Mouse (Mus musculus): ENCODE results near the gene Shroom3. TPM values are rescaled to one million over a fixed set of nuclear protein-coding genes. Genes with fewer than 3 reads are reported as not detected.

The Shroom3 gene
- polyA plus RNA-seq, 1 experiment from 2014 or later: 6.4 TPM

- 82% methylated on average over 6 of the region's 6 CpGs for WGBS
- peaks cover 5% of the 10 kb centered on the region; the same call in 1 of the 2 replicates for H3K4me1 ChIP-seq (ENCODE audit: control insufficient read depth, insufficient read depth, low read length)
Observed at GRCm38 (mm10) chr5:92980393-92980792, 297.2 kb downstream of the Shroom3 start.

GRCm38 (mm10) chr5:92980862-92981261, 297.6 kb downstream of the Shroom3 start:
- no peak overlapping the region for H3K4me3 ChIP-seq (ENCODE audit: low read length)
- no peak overlapping the region for H3K9ac ChIP-seq (ENCODE audit: low read depth, low read length)
- H3K4me1 ChIP-seq (ENCODE audit: control insufficient read depth, insufficient read depth, low read length): peaks cover 6% of the 10 kb centered on the region; the same call in 1 of the 2 replicates
- H3K27ac ChIP-seq (ENCODE audit: low read length): no peak overlapping the region
- WGBS: 68% methylated on average over 2 of the region's 2 CpGs
- no peak overlapping the region for H3K4me2 ChIP-seq (ENCODE audit: low read depth, low read length)
- no peaks in the 10 kb centered on the region for H3K36me3 ChIP-seq (ENCODE audit: control insufficient read depth, insufficient read depth, low read length)
- H3K9me3 ChIP-seq (ENCODE audit: control insufficient read depth, low read length): no peaks in the 10 kb centered on the region
- H3K27me3 ChIP-seq (replicated peaks; ENCODE audit: control insufficient read depth, insufficient read depth, low read length): no peaks in the 10 kb centered on the region
- ATAC-seq: no peak

More at GRCm38 (mm10) chr5:92980393-92980792, 297.2 kb downstream of the Shroom3 start:
- H3K27ac ChIP-seq (ENCODE audit: low read length): no peak overlapping the region
- no peaks in the 10 kb centered on the region for H3K27me3 ChIP-seq (replicated peaks; ENCODE audit: control insufficient read depth, insufficient read depth, low read length)
- no peaks in the 10 kb centered on the region for H3K9me3 ChIP-seq (ENCODE audit: control insufficient read depth, low read length)
- H3K4me3 ChIP-seq (ENCODE audit: low read length): no peak overlapping the region
- H3K4me2 ChIP-seq (ENCODE audit: low read depth, low read length): no peak overlapping the region
- ATAC-seq: no peak
- H3K36me3 ChIP-seq (ENCODE audit: control insufficient read depth, insufficient read depth, low read length): no peaks in the 10 kb centered on the region
- H3K9ac ChIP-seq (ENCODE audit: low read depth, low read length): no peak overlapping the region

GRCm38 (mm10) chr5:92982673-92983072, 299.4 kb downstream of the Shroom3 start:
- Histone ChIP-seq H3K4me1 (ENCODE audit: control insufficient read depth, insufficient read depth, low read length) (peaks cover 9% of the 10 kb centered on the region; the same call in 1 of the 2 replicates), H3K27ac (ENCODE audit: low read length) (no peak overlapping the region), H3K4me3 (ENCODE audit: low read length) (no peak overlapping the region), H3K9me3 (ENCODE audit: control insufficient read depth, low read length) (no peaks in the 10 kb centered on the region), H3K4me2 (ENCODE audit: low read depth, low read length) (no peak overlapping the region), H3K27me3 (replicated peaks; ENCODE audit: control insufficient read depth, insufficient read depth, low read length) (no peaks in the 10 kb centered on the region), H3K36me3 (ENCODE audit: control insufficient read depth, insufficient read depth, low read length) (no peaks in the 10 kb centered on the region), H3K9ac (ENCODE audit: low read depth, low read length) (no peak overlapping the region)
- no peak for ATAC-seq

GRCm38 (mm10) chr5:92983942-92984341, 300.7 kb downstream of the Shroom3 start:
- Histone ChIP-seq H3K4me1 (ENCODE audit: control insufficient read depth, insufficient read depth, low read length) (peaks cover 12% of the 10 kb centered on the region), H3K36me3 (ENCODE audit: control insufficient read depth, insufficient read depth, low read length) (no peaks in the 10 kb centered on the region), H3K4me2 (ENCODE audit: low read depth, low read length) (no peak overlapping the region), H3K9ac (ENCODE audit: low read depth, low read length) (no peak overlapping the region), H3K27ac (ENCODE audit: low read length) (no peak overlapping the region), H3K4me3 (ENCODE audit: low read length) (no peak overlapping the region), H3K9me3 (ENCODE audit: control insufficient read depth, low read length) (no peaks in the 10 kb centered on the region), H3K27me3 (replicated peaks; ENCODE audit: control insufficient read depth, insufficient read depth, low read length) (no peaks in the 10 kb centered on the region)
- WGBS: 38% methylated on average over 2 of the region's 2 CpGs
- no peak for ATAC-seq

- H3K4me3 ChIP-seq (ENCODE audit: low read length): no peak overlapping the region
- no peak for ATAC-seq
- H3K4me2 ChIP-seq (ENCODE audit: low read depth, low read length): no peak overlapping the region
- WGBS: 55% methylated on average over 1 of the region's 1 CpGs
- H3K27ac ChIP-seq (ENCODE audit: low read length): no peak overlapping the region; the same call in 1 of the 2 replicates
- H3K36me3 ChIP-seq (ENCODE audit: control insufficient read depth, insufficient read depth, low read length): no peaks in the 10 kb centered on the region
- no peaks in the 10 kb centered on the region for H3K27me3 ChIP-seq (replicated peaks; ENCODE audit: control insufficient read depth, insufficient read depth, low read length)
- H3K9me3 ChIP-seq (ENCODE audit: control insufficient read depth, low read length): no peaks in the 10 kb centered on the region
- H3K4me1 ChIP-seq (ENCODE audit: control insufficient read depth, insufficient read depth, low read length): peaks cover 12% of the 10 kb centered on the region
- no peak overlapping the region for H3K9ac ChIP-seq (ENCODE audit: low read depth, low read length)
Observed at GRCm38 (mm10) chr5:92984692-92985091, 301.5 kb downstream of the Shroom3 start.

- Histone ChIP-seq H3K4me2 (ENCODE audit: low read depth, low read length) (no peak overlapping the region), H3K36me3 (ENCODE audit: control insufficient read depth, insufficient read depth, low read length) (no peaks in the 10 kb centered on the region), H3K4me1 (ENCODE audit: control insufficient read depth, insufficient read depth, low read length) (peaks cover 12% of the 10 kb centered on the region), H3K9me3 (ENCODE audit: control insufficient read depth, low read length) (no peaks in the 10 kb centered on the region), H3K9ac (ENCODE audit: low read depth, low read length) (no peak overlapping the region), H3K4me3 (ENCODE audit: low read length) (no peak overlapping the region), H3K27ac (ENCODE audit: low read length) (peak overlapping the region; percentile 64), H3K27me3 (replicated peaks; ENCODE audit: control insufficient read depth, insufficient read depth, low read length) (no peaks in the 10 kb centered on the region)
- peak; percentile 97 for ATAC-seq
- WGBS: 79% methylated on average over 2 of the region's 2 CpGs
Observed at GRCm38 (mm10) chr5:92985391-92985790, 302.2 kb downstream of the Shroom3 start.

- ATAC-seq: no peak
- Histone ChIP-seq H3K27ac (ENCODE audit: low read length) (no peak overlapping the region), H3K9ac (ENCODE audit: low read depth, low read length) (no peak overlapping the region), H3K36me3 (ENCODE audit: control insufficient read depth, insufficient read depth, low read length) (no peaks in the 10 kb centered on the region), H3K4me3 (ENCODE audit: low read length) (no peak overlapping the region), H3K4me1 (ENCODE audit: control insufficient read depth, insufficient read depth, low read length) (peaks cover 12% of the 10 kb centered on the region), H3K9me3 (ENCODE audit: control insufficient read depth, low read length) (no peaks in the 10 kb centered on the region), H3K27me3 (replicated peaks; ENCODE audit: control insufficient read depth, insufficient read depth, low read length) (no peaks in the 10 kb centered on the region), H3K4me2 (ENCODE audit: low read depth, low read length) (no peak overlapping the region)
- WGBS: 92% methylated on average over 22 of the region's 22 CpGs
Observed at GRCm38 (mm10) chr5:92986651-92987610, 303.7 kb downstream of the Shroom3 start.

GRCm38 (mm10) chr5:92987891-92988768, 304.9 kb downstream of the Shroom3 start:
- no peak overlapping the region for H3K4me3 ChIP-seq (ENCODE audit: low read length)
- no peaks in the 10 kb centered on the region for H3K27me3 ChIP-seq (replicated peaks; ENCODE audit: control insufficient read depth, insufficient read depth, low read length)
- H3K9me3 ChIP-seq (ENCODE audit: control insufficient read depth, low read length): no peaks in the 10 kb centered on the region
- H3K4me1 ChIP-seq (ENCODE audit: control insufficient read depth, insufficient read depth, low read length): peaks cover 12% of the 10 kb centered on the region
- no peak overlapping the region for H3K4me2 ChIP-seq (ENCODE audit: low read depth, low read length)
- H3K27ac ChIP-seq (ENCODE audit: low read length): 0 out of 2 replicates have a peak overlapping the region, but pooled peaks have one; percentile 37
- no peak overlapping the region for H3K9ac ChIP-seq (ENCODE audit: low read depth, low read length)
- ATAC-seq: no peak
- WGBS: 53% methylated on average over 16 of the region's 16 CpGs
- no peaks in the 10 kb centered on the region for H3K36me3 ChIP-seq (ENCODE audit: control insufficient read depth, insufficient read depth, low read length)

GRCm38 (mm10) chr5:92988769-92989356, 305.6 kb downstream of the Shroom3 start:
- Histone ChIP-seq H3K4me3 (ENCODE audit: low read length) (no peak overlapping the region), H3K27ac (ENCODE audit: low read length) (peak overlapping the region; percentile 37; the same call in 1 of the 2 replicates), H3K36me3 (ENCODE audit: control insufficient read depth, insufficient read depth, low read length) (no peaks in the 10 kb centered on the region), H3K9ac (ENCODE audit: low read depth, low read length) (peak overlapping the region; percentile 16; the same call in 1 of the 2 replicates), H3K27me3 (replicated peaks; ENCODE audit: control insufficient read depth, insufficient read depth, low read length) (no peaks in the 10 kb centered on the region), H3K4me2 (ENCODE audit: low read depth, low read length) (no peak overlapping the region), H3K4me1 (ENCODE audit: control insufficient read depth, insufficient read depth, low read length) (peaks cover 12% of the 10 kb centered on the region), H3K9me3 (ENCODE audit: control insufficient read depth, low read length) (no peaks in the 10 kb centered on the region)
- WGBS: 36% methylated on average over 15 of the region's 15 CpGs
- no peak for ATAC-seq

Data from intestine, embryonic 16.5 days (tissue).